Mouse (Mus musculus): ENCODE measurements around the gene Dync1li1. TPM values are rescaled to one million over a fixed set of nuclear protein-coding genes. Genes with fewer than 3 reads are reported as not detected.

Dync1li1 gene
- polyA plus RNA-seq, 1 experiment from 2014 or later = 68.3 TPM

DNA sequence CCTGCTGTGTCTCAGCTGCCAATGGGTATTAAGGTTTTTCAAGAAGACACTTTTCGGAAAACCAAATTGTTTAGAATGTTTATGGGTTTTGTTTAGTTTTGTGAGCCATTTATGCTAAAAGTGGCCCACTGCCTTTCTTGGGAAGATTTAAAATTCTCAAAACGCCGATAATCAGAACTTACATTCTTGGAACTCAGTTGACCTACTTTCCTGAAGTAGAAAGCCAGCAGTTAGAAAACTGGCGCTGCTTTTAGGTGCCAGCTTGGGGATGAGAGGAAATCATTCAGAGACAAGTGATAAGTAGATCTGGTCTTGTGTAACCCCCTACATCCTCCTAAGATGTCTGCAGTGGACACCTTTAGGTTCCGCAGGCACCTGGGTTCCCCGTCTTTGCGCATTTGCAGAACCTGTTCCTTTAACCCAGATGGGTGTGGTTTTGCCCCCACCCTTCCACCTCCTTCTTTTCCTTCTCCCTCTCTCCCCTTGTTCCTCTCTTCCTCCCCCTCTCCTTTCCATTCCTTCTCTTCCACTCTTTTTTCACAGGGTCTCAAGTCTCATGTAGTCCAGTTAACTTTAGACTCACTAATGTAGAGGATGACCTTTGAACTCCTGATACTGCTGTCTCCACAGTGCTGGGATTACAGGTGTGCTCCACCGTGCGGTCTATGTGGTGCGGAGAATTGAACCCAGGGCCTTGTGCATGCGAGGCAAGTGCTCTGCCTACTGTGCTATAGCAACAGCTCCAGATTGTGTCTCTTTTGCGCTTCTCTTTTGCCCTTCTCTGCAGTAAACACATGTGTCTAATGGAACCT is 43.5 kb downstream of the Dync1li1 start:
- H3K4me2 ChIP-seq = peak overlapping the region; percentile 69
- peak overlapping the region; percentile 95 for H3K9ac ChIP-seq
- WGBS = 61% methylated on average over 12 of the region's 12 CpGs
- H3K27ac ChIP-seq = peak overlapping the region; percentile 93
- H3K27me3 ChIP-seq = no peaks in the 10 kb centered on the region
- ATAC-seq (ENCODE audit: insufficient number of reproducible peaks, insufficient read depth, low FRiP score, low TSS enrichment, low read depth) = no peak
- no peaks in the 10 kb centered on the region for H3K36me3 ChIP-seq
- H3K4me3 ChIP-seq = peak overlapping the region; percentile 87
- no peaks in the 10 kb centered on the region for H3K9me3 ChIP-seq
- peaks cover 27% of the 10 kb centered on the region for H3K4me1 ChIP-seq

DNA sequence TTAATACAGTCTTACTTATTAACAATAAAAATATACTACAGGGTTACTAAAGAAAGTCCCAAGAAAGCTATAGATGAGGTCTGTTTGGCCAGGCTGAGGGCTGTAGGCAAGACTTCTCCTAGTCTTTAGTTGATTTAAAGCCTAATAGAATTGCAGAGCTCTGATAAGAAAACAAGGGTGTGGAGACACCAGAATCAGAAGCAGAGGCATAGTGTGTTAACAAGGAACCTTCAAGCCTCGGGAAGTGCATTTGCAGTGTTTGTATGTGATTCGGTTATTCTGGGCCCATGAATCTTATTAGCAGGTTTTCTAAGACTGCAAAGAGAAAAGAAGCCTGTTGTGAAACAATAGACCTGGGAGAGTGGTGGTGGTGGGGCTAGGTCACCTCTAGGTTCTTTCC is 44.6 kb downstream of the Dync1li1 start:
- Histone ChIP-seq H3K9ac (no peak overlapping the region), H3K4me2 (no peak overlapping the region), H3K27ac (no peak overlapping the region), H3K27me3 (no peaks in the 10 kb centered on the region), H3K4me3 (no peak overlapping the region), H3K36me3 (0 out of 2 replicates have a peak, but pooled peaks cover 4% of the 10 kb centered on the region), H3K4me1 (peaks cover 30% of the 10 kb centered on the region), H3K9me3 (no peaks in the 10 kb centered on the region)
- ATAC-seq (ENCODE audit: insufficient number of reproducible peaks, insufficient read depth, low FRiP score, low TSS enrichment, low read depth) = no peak
- WGBS = 90% methylated on average over 2 of the region's 2 CpGs

DNA sequence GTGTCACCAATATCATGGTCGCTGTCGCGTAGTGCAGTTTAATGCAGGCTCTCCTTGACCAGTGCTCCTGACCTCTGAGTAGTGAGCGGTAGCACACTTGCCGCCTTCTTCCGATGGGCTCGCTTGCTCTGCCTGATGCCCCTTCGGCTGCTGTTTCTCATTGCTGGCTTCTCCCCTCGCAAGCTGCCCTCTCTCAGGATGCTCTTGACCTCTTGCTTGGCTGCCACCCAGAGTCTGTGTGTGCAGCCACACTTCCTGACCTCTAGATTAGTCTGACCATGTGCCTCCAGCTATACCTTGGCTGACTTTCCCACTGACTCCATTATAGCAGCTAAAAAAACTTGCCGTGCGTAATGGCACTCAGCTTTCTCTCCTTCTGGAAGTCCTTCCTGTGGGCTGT is 47.9 kb downstream of the Dync1li1 start:
- Histone ChIP-seq H3K36me3 (peaks cover 16% of the 10 kb centered on the region), H3K27ac (peak overlapping the region; percentile 14; the same call in 1 of the 2 replicates), H3K27me3 (no peaks in the 10 kb centered on the region), H3K4me2 (no peak overlapping the region), H3K9ac (peak overlapping the region; percentile 4; the same call in 1 of the 2 replicates), H3K4me3 (no peak overlapping the region), H3K9me3 (no peaks in the 10 kb centered on the region), H3K4me1 (peaks cover 30% of the 10 kb centered on the region)
- 54% methylated on average over 11 of the region's 11 CpGs for WGBS
- ATAC-seq (ENCODE audit: insufficient number of reproducible peaks, insufficient read depth, low FRiP score, low TSS enrichment, low read depth) = no peak

DNA sequence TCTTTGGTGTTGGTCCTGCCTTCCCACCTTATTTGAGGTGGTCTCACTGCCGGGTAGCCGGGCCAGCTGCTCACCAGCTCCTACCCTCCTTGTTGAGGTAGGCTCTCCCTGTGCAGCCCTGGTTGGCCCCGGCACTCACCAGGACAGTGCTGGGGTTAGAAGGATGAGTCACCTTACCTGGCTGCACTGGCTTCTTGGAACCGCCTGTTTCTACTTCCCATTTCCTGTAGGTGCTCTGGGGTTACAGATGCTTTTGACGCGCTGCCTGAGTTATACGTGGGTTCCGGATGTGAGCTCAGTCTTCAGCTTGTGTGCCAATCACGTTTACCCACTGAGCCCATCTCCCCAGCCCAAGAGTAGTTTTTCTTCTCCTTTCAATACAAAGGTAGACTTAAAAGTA is 51.7 kb downstream of the Dync1li1 start:
- 87% methylated on average over 9 of the region's 9 CpGs for WGBS

DNA sequence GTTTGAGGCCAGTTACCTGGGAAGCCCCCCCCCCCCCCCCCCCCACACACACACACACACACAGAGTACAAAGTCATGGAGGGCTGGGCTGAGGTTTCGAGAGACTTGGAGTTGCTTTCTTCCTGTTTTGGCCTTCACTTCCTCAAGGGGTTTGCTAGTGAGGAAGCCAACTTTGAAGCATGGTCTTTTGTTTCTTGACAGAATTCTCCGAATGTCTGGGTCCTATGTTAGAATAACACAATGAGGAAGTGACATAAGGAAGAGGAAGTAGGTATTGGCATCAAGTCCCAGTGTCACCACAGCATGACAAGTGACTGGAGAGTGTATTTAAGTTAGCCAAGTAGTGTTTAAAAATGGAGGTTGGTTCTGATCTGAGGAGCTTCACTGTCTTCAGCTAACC is 54.1 kb downstream of the Dync1li1 start:
- H3K9ac ChIP-seq = no peak overlapping the region
- ATAC-seq (ENCODE audit: insufficient number of reproducible peaks, insufficient read depth, low FRiP score, low TSS enrichment, low read depth) = no peak
- H3K36me3 ChIP-seq = peaks cover 38% of the 10 kb centered on the region
- no peak overlapping the region for H3K4me2 ChIP-seq
- no peaks in the 10 kb centered on the region for H3K9me3 ChIP-seq
- WGBS = 68% methylated on average over 2 of the region's 2 CpGs
- H3K4me3 ChIP-seq = no peak overlapping the region
- H3K4me1 ChIP-seq = no peaks in the 10 kb centered on the region
- no peaks in the 10 kb centered on the region for H3K27me3 ChIP-seq
- H3K27ac ChIP-seq = no peak overlapping the region

More for the DNA sequence above, 51.7 kb downstream of the Dync1li1 start:
- Histone ChIP-seq H3K9me3 (no peaks in the 10 kb centered on the region), H3K36me3 (peaks cover 27% of the 10 kb centered on the region), H3K4me1 (peaks cover 12% of the 10 kb centered on the region), H3K4me3 (no peak overlapping the region), H3K27me3 (no peaks in the 10 kb centered on the region), H3K9ac (no peak overlapping the region), H3K27ac (no peak overlapping the region), H3K4me2 (no peak overlapping the region)
- no peak for ATAC-seq (ENCODE audit: insufficient number of reproducible peaks, insufficient read depth, low FRiP score, low TSS enrichment, low read depth)

DNA sequence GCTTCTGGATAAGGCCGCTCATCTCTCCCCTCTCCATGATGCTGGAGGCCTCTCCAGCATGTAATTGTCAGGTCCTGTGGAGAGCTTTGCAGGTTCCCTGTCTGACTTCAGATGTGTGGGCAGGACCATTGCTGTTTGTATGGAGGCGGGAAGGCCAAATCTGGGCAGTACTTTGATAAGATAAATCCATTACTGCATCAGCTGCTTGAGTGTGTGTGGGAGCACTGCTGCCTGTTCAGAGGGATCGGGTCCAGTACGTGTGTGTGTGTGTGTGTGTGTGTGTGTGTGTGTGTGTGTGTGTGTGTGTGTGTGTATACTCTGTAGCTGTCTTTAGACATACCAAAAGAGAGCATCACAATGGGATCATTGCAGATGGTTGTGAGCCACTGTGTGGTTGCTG is 56.6 kb downstream of the Dync1li1 start:
- peaks cover 54% of the 10 kb centered on the region for H3K36me3 ChIP-seq
- no peaks in the 10 kb centered on the region for H3K27me3 ChIP-seq
- H3K4me2 ChIP-seq = no peak overlapping the region
- H3K4me3 ChIP-seq = no peak overlapping the region
- H3K27ac ChIP-seq = no peak overlapping the region
- no peak overlapping the region for H3K9ac ChIP-seq
- H3K9me3 ChIP-seq = no peaks in the 10 kb centered on the region
- no peaks in the 10 kb centered on the region for H3K4me1 ChIP-seq
- 87% methylated on average over 4 of the region's 4 CpGs for WGBS
- no peak for ATAC-seq (ENCODE audit: insufficient number of reproducible peaks, insufficient read depth, low FRiP score, low TSS enrichment, low read depth)

DNA sequence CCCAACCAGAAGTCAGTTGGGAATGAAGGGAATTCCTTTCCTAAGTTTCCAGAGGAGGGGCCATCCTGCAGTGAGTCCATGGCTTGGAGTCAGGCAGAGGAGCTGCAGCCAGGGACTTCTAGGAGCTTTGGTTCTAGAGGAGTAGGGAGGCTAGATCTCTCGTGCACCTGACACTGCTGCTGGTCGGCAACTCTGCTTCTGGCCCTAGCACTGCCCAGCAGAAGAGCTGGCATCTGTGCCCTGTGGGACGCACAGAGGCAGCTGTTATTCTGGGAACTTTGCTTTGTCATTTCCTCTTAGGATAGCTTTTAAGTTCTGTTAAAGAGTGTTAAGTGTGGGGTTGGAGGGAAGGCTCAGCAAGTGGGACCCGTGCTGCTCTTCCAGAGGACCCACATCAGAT is 57.1 kb downstream of the Dync1li1 start:
- Histone ChIP-seq H3K4me1 (no peaks in the 10 kb centered on the region), H3K9ac (no peak overlapping the region), H3K27ac (no peak overlapping the region), H3K4me2 (no peak overlapping the region), H3K9me3 (no peaks in the 10 kb centered on the region), H3K27me3 (no peaks in the 10 kb centered on the region), H3K36me3 (peaks cover 54% of the 10 kb centered on the region), H3K4me3 (no peak overlapping the region)
- ATAC-seq (ENCODE audit: insufficient number of reproducible peaks, insufficient read depth, low FRiP score, low TSS enrichment, low read depth) = no peak
- 82% methylated on average over 4 of the region's 4 CpGs for WGBS

DNA sequence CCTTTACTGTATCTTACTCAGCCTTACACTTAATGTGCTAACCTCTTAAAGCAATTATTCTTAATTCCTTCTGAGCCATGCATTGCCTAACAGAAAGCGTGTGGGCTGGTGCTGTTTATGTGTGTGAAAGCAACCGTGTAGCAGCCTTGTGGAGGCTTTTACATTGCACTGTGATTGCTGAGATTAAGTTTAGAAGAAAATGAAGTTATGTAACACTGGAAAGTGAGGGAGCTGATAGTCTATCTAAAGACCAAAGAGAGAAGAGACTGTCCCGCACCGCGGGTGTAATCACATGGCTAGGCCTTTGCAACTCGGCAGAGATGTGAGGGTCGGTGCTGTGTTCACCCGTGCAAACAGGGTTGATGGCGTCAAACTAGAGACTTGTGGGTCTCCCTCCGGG is 58.4 kb downstream of the Dync1li1 start:
- no peak overlapping the region for H3K4me2 ChIP-seq
- H3K27me3 ChIP-seq = no peaks in the 10 kb centered on the region
- H3K9me3 ChIP-seq = no peaks in the 10 kb centered on the region
- H3K27ac ChIP-seq = no peak overlapping the region
- H3K4me1 ChIP-seq = no peaks in the 10 kb centered on the region
- 86% methylated on average over 10 of the region's 10 CpGs for WGBS
- H3K36me3 ChIP-seq = peaks cover 53% of the 10 kb centered on the region
- no peak overlapping the region for H3K9ac ChIP-seq
- ATAC-seq (ENCODE audit: insufficient number of reproducible peaks, insufficient read depth, low FRiP score, low TSS enrichment, low read depth) = no peak
- H3K4me3 ChIP-seq = no peak overlapping the region

DNA sequence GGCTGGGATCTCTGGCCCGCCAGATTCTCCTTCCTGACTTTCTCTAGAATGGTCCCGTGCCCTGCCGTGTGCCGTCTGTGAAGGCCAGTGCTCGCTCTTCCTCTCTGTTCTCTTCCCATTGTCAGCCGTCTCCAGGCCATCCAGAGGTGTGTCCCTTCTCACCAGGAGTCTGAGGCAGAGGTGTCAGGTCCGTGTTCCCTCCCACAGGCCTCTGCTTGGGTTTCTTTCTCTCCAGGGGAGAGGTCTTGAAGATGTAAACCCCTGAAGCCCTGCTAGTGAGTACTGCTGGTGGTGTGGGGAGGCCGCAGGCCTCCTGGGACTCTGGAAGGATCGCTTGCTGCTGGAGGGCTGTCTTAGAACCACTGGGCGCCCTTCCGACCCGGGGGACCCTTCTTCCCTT is 58.9 kb downstream of the Dync1li1 start:
- no peak overlapping the region for H3K27ac ChIP-seq
- H3K4me3 ChIP-seq = no peak overlapping the region
- WGBS = 89% methylated on average over 12 of the region's 12 CpGs
- no peaks in the 10 kb centered on the region for H3K27me3 ChIP-seq
- no peak overlapping the region for H3K4me2 ChIP-seq
- no peak for ATAC-seq (ENCODE audit: insufficient number of reproducible peaks, insufficient read depth, low FRiP score, low TSS enrichment, low read depth)
- no peaks in the 10 kb centered on the region for H3K9me3 ChIP-seq
- no peaks in the 10 kb centered on the region; the same call in 1 of the 2 replicates for H3K4me1 ChIP-seq
- H3K36me3 ChIP-seq = peaks cover 53% of the 10 kb centered on the region
- no peak overlapping the region for H3K9ac ChIP-seq

DNA sequence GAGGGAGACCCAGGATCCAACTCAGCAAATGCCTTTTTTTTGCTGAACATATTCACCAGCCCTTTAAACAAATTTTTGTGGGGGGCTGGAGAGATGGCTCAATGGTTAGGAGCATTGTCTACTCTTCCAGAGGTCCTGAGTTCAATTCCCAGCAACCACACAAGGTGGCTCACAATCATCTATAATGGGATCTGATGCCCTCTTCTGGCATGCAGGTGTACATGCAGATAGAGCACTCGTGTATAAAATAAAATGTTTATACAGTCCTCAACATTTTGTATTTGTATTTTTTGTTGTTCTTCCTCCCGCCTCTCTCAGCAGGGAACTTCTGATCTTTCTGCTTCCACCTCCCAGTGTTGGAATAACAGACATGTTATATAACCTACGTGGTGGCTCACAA is 63.0 kb downstream of the Dync1li1 start:
- Histone ChIP-seq H3K4me1 (peaks cover 4% of the 10 kb centered on the region; the same call in 1 of the 2 replicates), H3K4me3 (no peak overlapping the region), H3K9ac (no peak overlapping the region), H3K36me3 (peaks cover 57% of the 10 kb centered on the region), H3K27me3 (no peaks in the 10 kb centered on the region), H3K4me2 (no peak overlapping the region), H3K9me3 (no peaks in the 10 kb centered on the region), H3K27ac (no peak overlapping the region)
- ATAC-seq (ENCODE audit: insufficient number of reproducible peaks, insufficient read depth, low FRiP score, low TSS enrichment, low read depth) = no peak
- WGBS = 86% methylated on average over 3 of the region's 3 CpGs

DNA sequence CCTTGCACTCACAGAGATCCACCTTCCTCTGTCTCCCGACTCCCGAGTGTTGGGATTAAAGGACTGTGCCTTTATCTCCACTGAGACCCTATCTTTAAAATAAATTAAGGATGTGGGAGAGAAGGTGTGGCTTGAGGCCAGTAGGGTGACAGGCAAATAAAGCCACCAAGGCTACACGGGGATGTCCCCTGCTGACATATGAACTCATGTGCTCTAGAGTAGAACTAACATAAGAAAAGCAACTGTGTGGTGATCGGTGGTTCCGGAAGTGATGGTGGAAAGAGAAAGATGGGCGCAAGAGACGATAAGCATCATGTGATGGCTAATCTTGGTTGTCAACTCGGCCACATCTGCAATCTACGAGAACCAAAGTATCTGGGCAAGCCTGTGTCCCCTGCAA is 63.7 kb downstream of the Dync1li1 start:
- H3K4me2 ChIP-seq = peak overlapping the region; percentile 76

DNA sequence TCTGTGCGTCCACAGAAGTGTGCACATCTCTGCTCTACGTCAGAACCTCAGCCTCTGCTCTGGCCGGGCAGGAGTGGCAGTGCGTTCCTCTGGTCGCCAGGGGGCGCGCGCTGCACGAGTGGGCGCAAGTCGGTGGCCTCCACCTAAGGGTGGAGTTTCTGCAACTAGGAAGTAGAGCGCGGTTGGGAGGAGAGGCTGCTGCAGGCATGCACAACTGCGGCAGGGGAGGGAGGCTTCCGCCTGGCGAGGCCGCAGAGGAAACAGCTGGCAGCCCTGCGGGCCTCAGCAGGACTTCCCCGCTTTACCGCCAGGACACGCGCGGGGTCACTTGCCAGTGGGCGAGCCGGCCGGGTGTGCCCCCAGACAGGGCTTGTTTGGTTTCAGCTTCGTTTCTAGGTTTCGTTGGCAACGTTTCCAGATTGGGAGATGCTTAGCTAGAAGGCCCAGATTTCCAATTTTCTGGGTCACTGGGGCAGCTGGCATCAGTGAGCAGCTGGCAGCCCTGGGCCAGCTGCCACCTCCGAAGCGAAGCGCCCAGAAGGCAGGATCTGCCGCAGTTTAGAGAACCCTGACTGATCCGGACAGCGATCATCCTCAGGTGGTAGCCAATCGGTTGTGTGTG is 64.4 kb downstream of the Dync1li1 start:
- peaks cover 4% of the 10 kb centered on the region; the same call in 1 of the 2 replicates for H3K4me1 ChIP-seq
- peaks cover 52% of the 10 kb centered on the region for H3K36me3 ChIP-seq
- H3K9me3 ChIP-seq = no peaks in the 10 kb centered on the region
- H3K27me3 ChIP-seq = no peaks in the 10 kb centered on the region
- peak; percentile 78 for ATAC-seq (ENCODE audit: insufficient number of reproducible peaks, insufficient read depth, low FRiP score, low TSS enrichment, low read depth)
- peak overlapping the region; percentile 73 for H3K27ac ChIP-seq
- WGBS = 6% methylated on average over 36 of the region's 36 CpGs
- peak overlapping the region; percentile 58 for H3K4me3 ChIP-seq
- H3K4me2 ChIP-seq = peak overlapping the region; percentile 76
- peak overlapping the region; percentile 76 for H3K9ac ChIP-seq

More for the DNA sequence above, 63.7 kb downstream of the Dync1li1 start:
- peaks cover 59% of the 10 kb centered on the region for H3K36me3 ChIP-seq
- peaks cover 4% of the 10 kb centered on the region; the same call in 1 of the 2 replicates for H3K4me1 ChIP-seq
- no peak overlapping the region for H3K4me3 ChIP-seq
- no peak overlapping the region for H3K27ac ChIP-seq
- WGBS = 76% methylated on average over 9 of the region's 9 CpGs
- H3K9ac ChIP-seq = no peak overlapping the region
- no peaks in the 10 kb centered on the region for H3K9me3 ChIP-seq
- H3K27me3 ChIP-seq = no peaks in the 10 kb centered on the region
- no peak for ATAC-seq (ENCODE audit: insufficient number of reproducible peaks, insufficient read depth, low FRiP score, low TSS enrichment, low read depth)
